Mouse (Mus musculus) effector memory CD4-positive, alpha-beta T cell, adult 7 months (primary cell): Measurements from ENCODE around the gene Otud7a. TPM values are rescaled to one million over a fixed set of nuclear protein-coding genes. Genes with fewer than 3 reads are reported as not detected.

Experiments
- polyA plus RNA-seq: library from polyadenylated mRNA; unstranded; fragments of 100-300 nt; shearing (Covaris generic); gene quantifications from one replicate; pipeline ENCODE4 v1.2.1, GENCODE M21; 2017

Otud7a gene
- polyA plus RNA-seq: not detected

DNA sequence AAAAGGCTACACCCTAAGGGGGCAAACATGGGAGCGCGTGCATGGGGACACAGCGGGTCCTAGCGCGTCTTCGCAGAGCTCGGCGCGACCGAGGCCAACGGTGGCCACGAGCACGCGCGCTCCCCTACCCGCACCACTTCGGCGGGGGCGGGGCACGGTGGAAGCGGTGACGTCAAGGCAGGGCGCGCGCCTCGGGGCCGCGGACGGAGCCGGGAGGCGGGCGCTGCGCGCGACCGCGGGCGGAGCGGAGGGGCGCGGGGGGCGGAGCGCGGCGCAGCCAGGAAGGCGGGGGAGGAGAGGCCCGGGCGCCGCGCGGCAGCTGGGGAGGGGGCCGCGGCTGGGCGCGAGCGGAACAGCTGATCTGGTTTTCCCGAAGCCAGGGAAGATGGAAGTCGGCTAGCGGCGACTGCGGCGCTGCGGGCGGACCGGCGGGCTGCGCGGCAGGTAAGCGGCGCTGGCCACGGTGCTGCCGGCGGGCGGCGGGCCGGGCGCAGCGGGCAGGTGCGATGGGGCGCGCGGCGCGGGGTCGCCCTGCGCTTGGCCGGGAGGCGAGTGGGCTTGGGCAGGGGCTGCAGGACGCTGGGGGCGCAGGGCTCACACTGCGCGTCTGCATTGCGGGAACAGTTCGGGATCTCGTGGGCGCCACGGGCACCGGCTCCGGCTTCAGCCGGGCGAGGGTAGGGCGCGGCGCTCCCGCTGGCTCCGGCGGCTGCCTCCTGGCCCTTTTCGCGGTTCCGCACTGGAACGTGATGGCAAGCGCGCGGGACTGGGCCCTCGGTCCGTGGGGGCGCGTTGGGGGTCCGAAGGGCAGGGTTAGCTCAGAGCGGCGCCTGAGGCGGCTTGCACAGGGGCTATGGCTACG is at the start of gene Otud7a:
Gene Otud7a (plus strand): TSS at position 268 of the 862 bp plus-strand sequence.

Other genes starting within 250 kb of the Otud7a start
- not detected for gene Chrna7, start 232.2 kb upstream of the Otud7a start, polyA plus RNA-seq